Mouse (Mus musculus): ENCODE data around the gene BC017158.

The BC017158 gene

GRCm38 (mm10) chr7:128332896-128333295, 34.9 kb upstream of the BC017158 start:
- Histone ChIP-seq H3K9me3 (ENCODE audit: low read length) (no peaks in the 10 kb centered on the region), H3K4me1 (replicated peaks; ENCODE audit: low read depth, low read length) (no peaks in the 10 kb centered on the region), H3K4me3 (replicated peaks; ENCODE audit: low read length) (no peak overlapping the region), H3K36me3 (ENCODE audit: insufficient read depth, low read length) (no peaks in the 10 kb centered on the region), H3K27me3 (ENCODE audit: insufficient read depth, low read length) (no peaks in the 10 kb centered on the region)
- no peak for TF ChIP-seq POU5F1 (IDR thresholded peaks at IDR 0.05; ENCODE audit: borderline replicate concordance, low read length)
- no peak for TF ChIP-seq CTCF (conservative IDR thresholded peaks at IDR 0.05; ENCODE audit: low read length)
- TF ChIP-seq NANOG (IDR thresholded peaks at IDR 0.05; ENCODE audit: borderline replicate concordance, low read length), result no peak

- no peak overlapping the region for H3K4me3 ChIP-seq (replicated peaks; ENCODE audit: low read length)
- no peaks in the 10 kb centered on the region for H3K9me3 ChIP-seq (ENCODE audit: low read length)
- TF ChIP-seq CTCF (conservative IDR thresholded peaks at IDR 0.05; ENCODE audit: low read length) (no peak), NANOG (IDR thresholded peaks at IDR 0.05; ENCODE audit: borderline replicate concordance, low read length) (no peak), POU5F1 (IDR thresholded peaks at IDR 0.05; ENCODE audit: borderline replicate concordance, low read length) (no peak)
- no peaks in the 10 kb centered on the region for H3K36me3 ChIP-seq (ENCODE audit: insufficient read depth, low read length)
- H3K27me3 ChIP-seq (ENCODE audit: insufficient read depth, low read length), result no peaks in the 10 kb centered on the region
- no peaks in the 10 kb centered on the region for H3K4me1 ChIP-seq (replicated peaks; ENCODE audit: low read depth, low read length)
These were observed 33.0 kb upstream of the BC017158 start for GRCm38 (mm10) chr7:128330981-128331380.

- peaks cover 11% of the 10 kb centered on the region for H3K27me3 ChIP-seq (ENCODE audit: insufficient read depth, low read length)
- H3K36me3 ChIP-seq (ENCODE audit: insufficient read depth, low read length), result no peaks in the 10 kb centered on the region
- TF ChIP-seq POU5F1 (IDR thresholded peaks at IDR 0.05; ENCODE audit: borderline replicate concordance, low read length) (no peak), CTCF (conservative IDR thresholded peaks at IDR 0.05; ENCODE audit: low read length) (no peak), NANOG (IDR thresholded peaks at IDR 0.05; ENCODE audit: borderline replicate concordance, low read length) (no peak)
- H3K4me1 ChIP-seq (replicated peaks; ENCODE audit: low read depth, low read length), result no peaks in the 10 kb centered on the region
- H3K9me3 ChIP-seq (ENCODE audit: low read length), result no peaks in the 10 kb centered on the region
- no peak overlapping the region for H3K4me3 ChIP-seq (replicated peaks; ENCODE audit: low read length)
These were observed 27.0 kb upstream of the BC017158 start for GRCm38 (mm10) chr7:128324977-128325376.

- peaks cover 15% of the 10 kb centered on the region for H3K4me1 ChIP-seq (replicated peaks; ENCODE audit: low read depth, low read length)
- peaks cover 25% of the 10 kb centered on the region for H3K27me3 ChIP-seq (ENCODE audit: insufficient read depth, low read length)
- H3K36me3 ChIP-seq (ENCODE audit: insufficient read depth, low read length), result no peaks in the 10 kb centered on the region
- no peaks in the 10 kb centered on the region for H3K9me3 ChIP-seq (ENCODE audit: low read length)
- H3K4me3 ChIP-seq (replicated peaks; ENCODE audit: low read length), result no peak overlapping the region
- TF ChIP-seq POU5F1 (IDR thresholded peaks at IDR 0.05; ENCODE audit: borderline replicate concordance, low read length) (no peak), CTCF (conservative IDR thresholded peaks at IDR 0.05; ENCODE audit: low read length) (no peak), NANOG (IDR thresholded peaks at IDR 0.05; ENCODE audit: borderline replicate concordance, low read length) (no peak)
These were observed 23.3 kb upstream of the BC017158 start for GRCm38 (mm10) chr7:128321260-128321659.

- H3K4me3 ChIP-seq (replicated peaks; ENCODE audit: low read length), result no peak overlapping the region
- TF ChIP-seq POU5F1 (IDR thresholded peaks at IDR 0.05; ENCODE audit: borderline replicate concordance, low read length), result no peak
- TF ChIP-seq CTCF (conservative IDR thresholded peaks at IDR 0.05; ENCODE audit: low read length), result no peak
- no peak for TF ChIP-seq NANOG (IDR thresholded peaks at IDR 0.05; ENCODE audit: borderline replicate concordance, low read length)
- no peaks in the 10 kb centered on the region for H3K9me3 ChIP-seq (ENCODE audit: low read length)
- peaks cover 15% of the 10 kb centered on the region for H3K4me1 ChIP-seq (replicated peaks; ENCODE audit: low read depth, low read length)
- no peaks in the 10 kb centered on the region for H3K36me3 ChIP-seq (ENCODE audit: insufficient read depth, low read length)
- peaks cover 25% of the 10 kb centered on the region for H3K27me3 ChIP-seq (ENCODE audit: insufficient read depth, low read length)
These were observed 22.3 kb upstream of the BC017158 start for GRCm38 (mm10) chr7:128320219-128320816.

GRCm38 (mm10) chr7:128319140-128319539, 21.2 kb upstream of the BC017158 start:
- Histone ChIP-seq H3K4me3 (replicated peaks; ENCODE audit: low read length) (no peak overlapping the region), H3K4me1 (replicated peaks; ENCODE audit: low read depth, low read length) (peaks cover 15% of the 10 kb centered on the region), H3K27me3 (ENCODE audit: insufficient read depth, low read length) (peaks cover 27% of the 10 kb centered on the region), H3K9me3 (ENCODE audit: low read length) (no peaks in the 10 kb centered on the region), H3K36me3 (ENCODE audit: insufficient read depth, low read length) (no peaks in the 10 kb centered on the region)
- TF ChIP-seq NANOG (IDR thresholded peaks at IDR 0.05; ENCODE audit: borderline replicate concordance, low read length), result no peak
- TF ChIP-seq POU5F1 (IDR thresholded peaks at IDR 0.05; ENCODE audit: borderline replicate concordance, low read length), result no peak
- no peak for TF ChIP-seq CTCF (conservative IDR thresholded peaks at IDR 0.05; ENCODE audit: low read length)

- H3K27me3 ChIP-seq (ENCODE audit: insufficient read depth, low read length), result peaks cover 29% of the 10 kb centered on the region
- H3K4me1 ChIP-seq (replicated peaks; ENCODE audit: low read depth, low read length), result peaks cover 15% of the 10 kb centered on the region
- H3K4me3 ChIP-seq (replicated peaks; ENCODE audit: low read length), result no peak overlapping the region
- no peak for TF ChIP-seq POU5F1 (IDR thresholded peaks at IDR 0.05; ENCODE audit: borderline replicate concordance, low read length)
- TF ChIP-seq NANOG (IDR thresholded peaks at IDR 0.05; ENCODE audit: borderline replicate concordance, low read length), result no peak
- TF ChIP-seq CTCF (conservative IDR thresholded peaks at IDR 0.05; ENCODE audit: low read length), result no peak
- no peaks in the 10 kb centered on the region for H3K36me3 ChIP-seq (ENCODE audit: insufficient read depth, low read length)
- H3K9me3 ChIP-seq (ENCODE audit: low read length), result no peaks in the 10 kb centered on the region
These were observed 19.0 kb upstream of the BC017158 start for GRCm38 (mm10) chr7:128317011-128317410.

- Histone ChIP-seq H3K27me3 (ENCODE audit: insufficient read depth, low read length) (peaks cover 38% of the 10 kb centered on the region), H3K36me3 (ENCODE audit: insufficient read depth, low read length) (no peaks in the 10 kb centered on the region), H3K4me3 (replicated peaks; ENCODE audit: low read length) (no peak overlapping the region), H3K4me1 (replicated peaks; ENCODE audit: low read depth, low read length) (peaks cover 15% of the 10 kb centered on the region), H3K9me3 (ENCODE audit: low read length) (no peaks in the 10 kb centered on the region)
- TF ChIP-seq CTCF (conservative IDR thresholded peaks at IDR 0.05; ENCODE audit: low read length) (no peak), POU5F1 (IDR thresholded peaks at IDR 0.05; ENCODE audit: borderline replicate concordance, low read length) (no peak), NANOG (IDR thresholded peaks at IDR 0.05; ENCODE audit: borderline replicate concordance, low read length) (no peak)
These were observed 16.5 kb upstream of the BC017158 start for GRCm38 (mm10) chr7:128314491-128314890.

- Histone ChIP-seq H3K9me3 (ENCODE audit: low read length) (no peaks in the 10 kb centered on the region), H3K4me3 (replicated peaks; ENCODE audit: low read length) (no peak overlapping the region), H3K4me1 (replicated peaks; ENCODE audit: low read depth, low read length) (peaks cover 8% of the 10 kb centered on the region), H3K36me3 (ENCODE audit: insufficient read depth, low read length) (no peaks in the 10 kb centered on the region), H3K27me3 (ENCODE audit: insufficient read depth, low read length) (peaks cover 31% of the 10 kb centered on the region)
- TF ChIP-seq POU5F1 (IDR thresholded peaks at IDR 0.05; ENCODE audit: borderline replicate concordance, low read length) (no peak), CTCF (conservative IDR thresholded peaks at IDR 0.05; ENCODE audit: low read length) (no peak)
These were observed 15.6 kb upstream of the BC017158 start for GRCm38 (mm10) chr7:128313601-128314000.

Data from E14TG2a.4 (cell line).